Mouse (Mus musculus): ENCODE measurements at regions not wholly inside any gene's neighbourhood (a gene's known extent, or its start where the extent isn't known, plus 50 kb on each side); places are given as distances from the start of the nearest gene placed in this dataset.

GRCm38 (mm10) chr1:13998178-13998708 is 2094.9 kb downstream of the 4930444P10Rik start:
- TF ChIP-seq POLR2A (IDR thresholded peaks at IDR 0.05; ENCODE audit: borderline replicate concordance, insufficient read depth, low read length) (no peak), CTCF (IDR thresholded peaks at IDR 0.05; ENCODE audit: borderline replicate concordance, insufficient read depth, low read depth, low read length) (no peak)

All from cerebellum, adult 2 months (tissue).